Mouse (Mus musculus) v-Abl transformed pro-B cells (cell line): ENCODE data around the gene Bpifc.

ENCODE experiments used
- in situ Hi-C, 2 experiments: fragments of 400-800 bp; cut with MboI; formaldehyde crosslinking; loops; one replicate each; pipeline ENCODE4 v1.15.1; 2025; ENCODE audit not compliant: unreplicated experiment in 2 of 2

The Bpifc gene

DNA sequence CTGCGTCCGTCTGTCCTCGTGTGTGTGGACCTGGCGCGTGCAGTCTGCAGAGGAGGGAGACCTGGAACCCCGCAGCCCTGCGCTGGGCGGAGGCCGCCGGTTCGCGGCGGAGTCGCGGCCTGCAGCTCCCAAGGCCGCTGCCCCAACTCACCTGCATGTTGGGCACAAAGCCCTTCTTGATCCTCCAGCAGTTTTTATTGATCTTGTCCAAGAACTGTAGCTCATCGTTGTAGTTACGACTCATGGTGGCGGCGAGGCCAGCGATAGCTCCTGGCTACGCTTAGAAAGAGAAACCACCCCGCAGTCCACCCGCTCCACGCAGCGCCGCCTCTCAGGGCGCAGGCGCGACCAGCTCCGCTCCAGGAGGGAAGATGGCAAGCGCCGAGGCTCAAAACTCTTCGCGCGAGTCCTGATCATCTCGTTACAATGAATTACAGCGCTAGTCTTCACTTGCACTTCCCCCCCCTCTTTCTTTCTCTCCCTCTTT is 54.2 kb downstream of the Bpifc start, which contains the start of gene Rtcb:
Rtcb (minus strand) TSS at position 360 of the 487 bp plus-strand sequence.
- in situ Hi-C loops: loop anchor here (10.0 kb wide), 1 partner anchor 83 kb away; no protein-coding TSS in a partner anchor

DNA sequence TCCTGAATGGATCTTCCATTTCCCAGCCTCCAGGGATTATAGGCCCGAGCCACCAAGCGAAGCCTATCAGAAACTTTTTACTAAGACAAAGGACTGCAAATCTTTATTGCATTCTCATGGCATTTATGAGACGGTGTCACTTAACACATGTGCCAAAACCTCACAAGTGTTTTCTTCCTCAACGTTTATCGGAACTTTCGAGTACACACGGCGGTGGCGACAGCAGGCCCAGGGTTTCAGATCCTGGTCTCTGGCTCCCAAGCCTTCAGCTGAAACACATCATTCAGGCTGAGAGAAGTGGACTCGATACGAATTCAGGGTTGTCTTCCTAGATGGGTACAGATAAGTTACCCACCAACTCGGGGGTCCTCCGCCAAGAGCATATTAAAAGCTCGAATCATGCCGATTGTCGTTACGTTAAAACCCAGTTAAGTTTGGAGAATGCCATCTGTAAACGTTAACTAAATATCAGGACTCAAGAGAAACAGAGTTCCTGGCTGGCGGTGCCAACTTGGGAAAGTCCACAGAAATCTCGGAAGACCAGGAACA is 54.8 kb downstream of the Bpifc start:
- in situ Hi-C loops: loop anchor here (10.0 kb wide), 1 partner anchor 82 kb away; no protein-coding TSS in a partner anchor

DNA sequence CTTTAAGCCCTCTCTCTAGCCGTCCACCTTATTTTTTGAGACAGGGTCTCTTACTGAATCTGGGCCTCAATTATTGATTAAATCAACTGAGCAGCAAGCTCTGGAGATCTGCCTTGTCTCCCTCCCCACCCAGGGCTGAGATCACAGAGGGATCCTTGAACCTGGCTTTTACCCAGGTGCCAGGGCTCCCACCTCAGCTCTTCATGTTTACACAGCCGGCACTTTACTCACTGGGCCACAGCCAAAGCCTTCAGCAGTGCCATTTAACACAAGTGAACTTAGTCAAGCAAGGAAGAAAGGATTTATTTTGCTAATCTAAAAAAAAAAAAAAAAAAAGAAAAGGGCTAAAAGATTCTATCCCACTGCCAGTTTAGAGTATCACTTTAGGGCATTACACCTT is 57.3 kb downstream of the Bpifc start:
- in situ Hi-C loops: loop anchor here (5.0 to 10.0 kb wide), 2 partner anchors 37 to 80 kb away; partner anchors contain the start of gene Prdm4 (in 1 of the 2)

DNA sequence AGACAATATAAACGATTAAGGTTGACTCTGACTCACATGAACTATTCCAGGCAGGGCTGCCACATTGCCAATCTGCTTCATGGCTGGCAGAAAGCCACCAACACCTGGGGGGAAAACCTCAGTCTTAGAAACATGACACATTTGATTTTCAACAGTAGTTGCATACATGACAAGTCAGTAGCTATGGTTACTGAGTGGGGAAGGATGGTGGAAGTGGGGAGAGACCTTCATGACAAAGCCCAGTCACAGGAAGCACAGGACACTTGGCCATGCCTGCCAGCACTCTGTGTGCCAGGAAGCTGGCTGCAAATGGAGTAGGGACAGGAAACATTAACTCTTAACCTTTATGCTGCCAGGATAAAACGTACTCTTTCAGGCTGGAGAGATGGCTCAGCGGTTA is 58.3 kb downstream of the Bpifc start:
- in situ Hi-C loops: loop anchor here (5.0 to 10.0 kb wide), 2 partner anchors 36 to 79 kb away; partner anchors contain the start of gene Prdm4 (in 1 of the 2)

DNA sequence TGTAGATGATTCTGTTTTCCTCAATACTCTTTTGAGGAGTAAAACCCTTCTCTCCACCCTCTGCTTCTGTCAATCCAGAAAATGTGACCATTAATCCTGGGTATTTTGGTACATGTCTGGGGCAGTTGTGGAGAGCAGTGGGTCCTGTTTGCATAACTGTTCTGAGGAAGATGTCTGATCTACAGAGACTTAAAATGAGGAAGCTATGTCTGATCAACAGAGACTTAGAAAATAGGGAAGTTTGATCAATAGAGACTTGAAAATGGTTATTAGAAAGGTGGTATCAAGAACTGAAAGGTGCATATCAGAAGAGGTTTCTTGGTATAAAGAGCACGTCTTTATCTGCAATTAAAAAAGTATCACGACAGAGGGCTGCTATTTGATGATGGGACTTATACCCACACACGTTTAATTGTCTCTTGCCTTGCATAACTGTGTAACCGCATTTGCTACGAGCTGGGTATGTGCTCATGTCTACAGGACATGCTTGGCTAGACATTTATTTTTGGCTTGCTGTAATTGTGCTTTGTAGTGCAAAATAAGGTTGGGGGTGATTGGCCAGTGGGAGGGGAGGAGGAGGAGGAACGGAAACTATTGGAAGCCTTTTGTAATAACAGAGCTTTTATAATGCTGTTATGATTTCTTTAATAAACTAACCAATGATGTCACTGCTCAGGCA is 59.8 kb downstream of the Bpifc start:
- in situ Hi-C loops: loop anchor here (5.0 to 10.0 kb wide), 2 partner anchors 35 to 77 kb away; partner anchors contain the start of gene Prdm4 (in 1 of the 2)

- in situ Hi-C loops: loop anchor here (25.0 kb wide), 2 partner anchors 764 to 1164 kb away; partner anchors contain the start of genes Hsp90b1 (in 1 of the 2) and Ttc41 (in 1 of the 2)
Observed at GRCm38 (mm10) chr10:85948483-85949196, 63.1 kb downstream of the Bpifc start.

- in situ Hi-C loops: loop anchor here (25.0 kb wide), 2 partner anchors 776 to 1176 kb away; partner anchors contain the start of genes Hsp90b1 (in 1 of the 2) and Ttc41 (in 1 of the 2)
Observed at GRCm38 (mm10) chr10:85936280-85936965, 75.3 kb downstream of the Bpifc start.

DNA sequence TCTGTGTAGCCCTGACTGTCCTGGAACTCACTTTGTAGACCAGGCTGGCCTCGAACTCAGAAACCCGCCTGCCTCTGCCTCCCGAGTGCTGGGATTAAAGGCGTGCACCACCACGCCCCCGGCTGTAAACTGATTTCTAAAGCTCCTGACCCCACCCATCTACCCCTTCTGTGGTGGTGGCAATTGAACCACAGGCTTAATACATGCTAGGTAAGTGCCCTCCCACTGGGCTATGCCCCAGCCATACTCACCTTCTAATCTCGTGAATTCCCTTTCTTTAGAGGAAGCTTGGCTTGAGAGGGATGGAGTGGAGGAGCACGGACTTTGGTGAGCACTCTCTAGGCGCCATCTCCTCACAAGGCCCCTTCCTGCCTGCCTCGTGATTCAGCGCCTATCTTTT is 81.7 kb downstream of the Bpifc start:
- in situ Hi-C loops: loop anchor here (10.0 to 25.0 kb wide), 3 partner anchors 235 to 1182 kb away; partner anchors contain the start of genes Hsp90b1 (in 1 of the 2) and Ttc41 (in 1 of the 2)

DNA sequence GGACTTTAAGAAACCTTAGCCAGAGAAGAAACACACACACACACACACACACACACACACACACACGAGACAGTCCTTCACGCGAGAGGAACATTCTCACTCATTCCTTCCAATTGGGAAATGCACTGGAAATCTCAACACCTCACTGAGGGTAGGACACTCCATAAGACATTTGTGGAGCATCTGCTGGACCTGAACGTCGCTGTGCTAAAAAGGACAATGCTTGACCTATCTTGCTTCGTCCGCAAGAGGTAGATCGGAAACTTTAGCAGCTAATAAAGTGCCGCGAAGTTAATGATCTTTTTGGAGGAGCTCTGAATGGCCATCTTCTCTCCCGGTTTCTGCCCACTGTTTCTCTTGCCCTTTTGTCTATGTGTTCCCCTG is 82.5 kb downstream of the Bpifc start:
- in situ Hi-C loops: loop anchor here (10.0 to 25.0 kb wide), 3 partner anchors 236 to 1183 kb away; partner anchors contain the start of genes Hsp90b1 (in 1 of the 2) and Ttc41 (in 1 of the 2)

DNA sequence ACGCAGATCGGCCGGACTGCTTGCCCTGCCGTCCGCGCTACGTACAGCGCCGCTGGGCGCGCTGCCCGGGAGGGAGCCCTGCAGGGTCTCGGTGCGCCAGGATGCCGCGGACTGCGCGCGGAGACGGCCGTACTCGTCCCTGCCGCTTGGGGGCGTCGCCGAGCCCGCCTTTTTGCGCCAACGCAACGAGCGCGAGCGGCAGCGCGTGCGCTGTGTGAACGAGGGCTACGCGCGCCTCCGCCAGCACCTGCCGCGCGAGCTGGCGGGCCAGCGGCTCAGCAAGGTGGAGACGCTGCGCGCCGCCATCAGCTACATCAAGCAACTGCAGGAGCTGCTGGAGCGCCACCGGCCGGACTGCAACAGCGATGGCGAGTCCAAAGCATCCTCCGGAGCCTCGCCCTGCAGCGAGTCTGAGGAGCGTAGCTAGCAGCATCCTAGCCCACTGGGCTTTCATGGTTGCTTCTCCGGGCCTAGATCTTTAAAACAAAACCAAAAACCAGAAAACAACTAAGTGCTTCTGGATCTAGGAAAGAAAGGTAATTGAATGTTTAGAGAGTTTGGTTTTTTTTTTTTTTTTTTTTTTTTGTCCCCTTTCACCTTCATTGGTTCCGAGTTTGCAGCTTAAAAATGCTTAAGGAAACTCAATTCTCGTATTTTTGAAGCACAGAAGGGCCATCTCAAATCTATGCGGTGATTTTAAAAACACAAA is 83.0 kb downstream of the Bpifc start:
- in situ Hi-C loops: loop anchor here (10.0 to 25.0 kb wide), 3 partner anchors 236 to 1184 kb away; partner anchors contain the start of genes Hsp90b1 (in 1 of the 2) and Ttc41 (in 1 of the 2)

GRCm38 (mm10) chr10:85927676-85928445 is 83.8 kb downstream of the Bpifc start, which contains the start of gene Ascl4:
Gene Ascl4, plus strand, starts transcription at chr10:85927681.
- in situ Hi-C loops: loop anchor here (10.0 to 25.0 kb wide), 3 partner anchors 237 to 1184 kb away; partner anchors contain the start of genes Hsp90b1 (in 1 of the 2) and Ttc41 (in 1 of the 2)

DNA sequence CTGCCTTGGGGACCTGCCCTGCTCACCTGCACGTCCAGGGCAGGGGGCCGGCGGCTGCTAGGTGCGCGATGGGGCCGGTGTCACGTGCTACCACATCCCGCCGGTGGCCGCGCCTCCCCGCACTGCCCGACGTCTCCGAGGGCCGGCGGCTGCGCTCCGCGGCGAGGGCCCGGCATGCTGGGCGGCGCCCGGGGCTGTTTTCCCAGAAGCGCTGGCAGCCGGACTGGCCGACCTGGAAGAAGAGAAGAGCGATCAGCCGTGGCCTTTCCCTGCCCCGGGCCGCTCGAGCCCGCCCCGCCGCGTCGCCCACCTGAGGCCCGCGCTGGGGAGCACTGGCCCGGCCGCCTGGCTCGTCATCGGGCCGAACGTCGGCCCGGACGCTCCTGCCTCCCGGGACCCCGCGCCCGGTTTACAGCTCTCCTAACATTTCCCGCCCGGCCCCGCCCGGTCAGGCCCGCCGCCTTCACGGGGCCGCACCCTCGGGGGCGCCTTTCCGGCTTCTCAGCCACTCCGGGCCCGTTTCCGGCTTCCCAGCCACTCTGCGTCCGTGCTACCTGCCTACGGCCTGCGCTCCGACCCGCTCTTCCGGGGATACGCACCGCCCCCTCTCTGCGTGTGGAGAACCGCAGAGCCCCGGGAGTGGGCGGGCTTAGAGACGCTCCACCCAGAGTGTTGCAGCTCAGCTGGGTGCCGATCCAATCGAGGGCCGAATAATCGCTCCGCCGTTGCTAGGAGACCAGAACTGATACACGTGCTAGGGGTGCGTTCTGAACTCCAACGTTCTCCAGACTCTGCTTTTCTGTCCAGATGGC is 95.0 kb downstream of the Bpifc start, which contains the start of gene Prdm4:
Prdm4 (minus strand) TSS at position 645 of the 812 bp plus-strand sequence.
- in situ Hi-C loops: loop anchor here in 1 of 2 experiments (5.0 to 25.0 kb wide), 2 partner anchors 36 to 729 kb away; partner anchors contain the start of gene Cry1
